Mouse (Mus musculus) cerebellum, adult 11-12 months (tissue): ENCODE data around the gene Vti1a.
A peak's percentile ranks its signal among the peaks of the same experiment; 100 is the strongest.

ENCODE experiments used
- DNase-seq: peaks from one replicate; pipeline ENCODE4 v3.0.0; 2022

Vti1a gene

GRCm38 (mm10) chr19:55316109-55316714, at the start of gene Vti1a:
Gene Vti1a (plus strand): TSS chr19:55316295.
- DNase-seq = peak; percentile 88

- DNase-seq = no peak
Observed at GRCm38 (mm10) chr19:55266786-55267185, 49.3 kb upstream of the Vti1a start.

GRCm38 (mm10) chr19:55268150-55268549, 47.9 kb upstream of the Vti1a start:
- DNase-seq = no peak

GRCm38 (mm10) chr19:55269051-55269450, 47.0 kb upstream of the Vti1a start:
- no peak for DNase-seq

- DNase-seq = no peak
Observed at GRCm38 (mm10) chr19:55271448-55271847, 44.6 kb upstream of the Vti1a start.

- no peak for DNase-seq
Observed at GRCm38 (mm10) chr19:55273340-55273739, 42.8 kb upstream of the Vti1a start.

- no peak for DNase-seq
Observed at GRCm38 (mm10) chr19:55276100-55276499, 40.0 kb upstream of the Vti1a start.

GRCm38 (mm10) chr19:55276770-55277169, 39.3 kb upstream of the Vti1a start:
- DNase-seq = no peak

GRCm38 (mm10) chr19:55284093-55284492, 32.0 kb upstream of the Vti1a start:
- no peak for DNase-seq

GRCm38 (mm10) chr19:55286034-55286433, 30.1 kb upstream of the Vti1a start:
- DNase-seq = no peak

GRCm38 (mm10) chr19:55288974-55289373, 27.1 kb upstream of the Vti1a start:
- DNase-seq = no peak

- no peak for DNase-seq
Observed at GRCm38 (mm10) chr19:55290621-55291270, 25.3 kb upstream of the Vti1a start.

GRCm38 (mm10) chr19:55292210-55292850, 23.8 kb upstream of the Vti1a start:
- no peak for DNase-seq

GRCm38 (mm10) chr19:55293175-55293574, 22.9 kb upstream of the Vti1a start:
- DNase-seq = no peak

GRCm38 (mm10) chr19:55295075-55295474, 21.0 kb upstream of the Vti1a start:
- no peak for DNase-seq

GRCm38 (mm10) chr19:55295556-55295955, 20.5 kb upstream of the Vti1a start:
- DNase-seq = no peak

GRCm38 (mm10) chr19:55296301-55296700, 19.8 kb upstream of the Vti1a start:
- DNase-seq = no peak

GRCm38 (mm10) chr19:55297489-55297888, 18.6 kb upstream of the Vti1a start:
- DNase-seq = no peak

GRCm38 (mm10) chr19:55297961-55298360, 18.1 kb upstream of the Vti1a start:
- no peak for DNase-seq

- DNase-seq = no peak
Observed at GRCm38 (mm10) chr19:55299378-55299777, 16.7 kb upstream of the Vti1a start.

- no peak for DNase-seq
Observed at GRCm38 (mm10) chr19:55300525-55300924, 15.6 kb upstream of the Vti1a start.

- no peak for DNase-seq
Observed at GRCm38 (mm10) chr19:55305024-55305423, 11.1 kb upstream of the Vti1a start.

GRCm38 (mm10) chr19:55311874-55312273, 4.2 kb upstream of the Vti1a start:
- no peak for DNase-seq

- no peak for DNase-seq
Observed at GRCm38 (mm10) chr19:55313649-55314048, 2.4 kb upstream of the Vti1a start.
